Mouse (Mus musculus) cerebellum, adult 18-20 months (tissue): ENCODE measurements around the gene Gap43.

Experiments
- DNase-seq, 2 experiments: peaks; one replicate each; pipeline ENCODE4 v3.0.0; 2021

Gene Gap43

GRCm38 (mm10) chr16:42294056-42294455, 46.4 kb downstream of the Gap43 start:
- peak; percentile 40 to 46 for DNase-seq

GRCm38 (mm10) chr16:42291572-42291971, 48.9 kb downstream of the Gap43 start:
- no peak for DNase-seq

- DNase-seq = peak; percentile 50 to 59
Observed at GRCm38 (mm10) chr16:42284005-42284404, 56.4 kb downstream of the Gap43 start.

DNA sequence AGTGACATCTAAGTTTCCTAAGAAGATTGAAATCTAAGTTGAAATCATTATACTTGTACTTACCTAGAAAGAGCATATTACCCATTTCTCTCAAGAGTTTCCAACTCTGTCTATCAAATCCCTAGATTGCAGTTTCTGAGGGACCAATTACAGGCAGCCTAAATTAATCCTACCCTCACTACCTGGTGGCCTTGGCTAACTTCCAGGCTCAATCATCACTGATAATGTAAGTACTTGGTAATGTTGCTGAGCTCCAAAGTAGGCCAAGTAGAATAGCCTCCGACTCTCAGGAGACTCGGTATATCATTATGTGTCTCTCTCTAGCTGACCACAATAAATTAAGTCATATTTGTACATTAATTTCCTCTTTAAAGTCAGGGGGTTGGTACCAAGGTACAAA, 62.7 kb downstream of the Gap43 start:
- DNase-seq = peak in 1 of 2 experiments; percentile 21

- DNase-seq = no peak
Observed at GRCm38 (mm10) chr16:42277268-42277667, 63.2 kb downstream of the Gap43 start.

DNA sequence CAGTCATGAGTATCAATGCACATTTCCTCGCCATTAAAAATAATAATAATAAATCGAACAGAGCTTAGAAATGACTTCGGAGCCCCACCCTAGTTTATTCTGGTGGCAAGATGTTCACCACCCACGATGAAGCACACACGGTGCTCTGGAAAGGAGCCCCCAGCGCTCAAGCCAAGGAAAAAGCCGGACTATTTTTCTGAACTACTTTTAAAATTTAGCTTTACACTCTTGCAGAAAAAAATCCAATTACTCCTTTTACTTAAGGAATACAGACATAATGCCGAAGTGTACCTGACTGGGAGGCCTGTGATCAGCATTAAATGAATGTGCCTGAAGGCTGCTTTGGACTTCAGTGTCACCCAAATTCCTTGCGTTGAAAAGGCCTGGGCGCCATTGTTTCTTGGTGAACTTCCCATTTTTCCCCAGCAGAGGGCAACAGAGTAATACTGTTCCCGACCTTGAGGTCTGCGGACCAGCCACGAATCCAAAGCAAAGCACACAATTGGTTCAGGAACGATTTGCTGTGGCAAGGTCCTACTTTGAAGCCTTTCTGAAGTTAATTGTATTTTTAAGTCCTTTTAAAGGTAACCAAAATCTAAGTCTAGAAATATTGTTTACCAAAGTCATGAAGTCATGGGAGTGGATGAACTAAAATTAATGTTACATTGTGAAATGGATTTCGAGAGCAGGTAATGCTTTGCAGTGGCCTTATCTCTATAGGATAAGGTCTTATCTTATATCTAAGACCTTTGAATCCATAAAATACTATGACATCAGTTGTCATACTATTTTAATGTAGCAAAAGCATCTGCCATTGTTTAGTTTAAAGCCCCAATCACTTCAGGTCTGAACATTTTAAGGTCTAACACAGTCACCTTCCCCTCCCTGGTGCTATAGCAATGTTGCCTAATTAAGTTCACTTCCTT, 64.0 kb downstream of the Gap43 start:
- DNase-seq = peak; percentile 82 to 89

DNA sequence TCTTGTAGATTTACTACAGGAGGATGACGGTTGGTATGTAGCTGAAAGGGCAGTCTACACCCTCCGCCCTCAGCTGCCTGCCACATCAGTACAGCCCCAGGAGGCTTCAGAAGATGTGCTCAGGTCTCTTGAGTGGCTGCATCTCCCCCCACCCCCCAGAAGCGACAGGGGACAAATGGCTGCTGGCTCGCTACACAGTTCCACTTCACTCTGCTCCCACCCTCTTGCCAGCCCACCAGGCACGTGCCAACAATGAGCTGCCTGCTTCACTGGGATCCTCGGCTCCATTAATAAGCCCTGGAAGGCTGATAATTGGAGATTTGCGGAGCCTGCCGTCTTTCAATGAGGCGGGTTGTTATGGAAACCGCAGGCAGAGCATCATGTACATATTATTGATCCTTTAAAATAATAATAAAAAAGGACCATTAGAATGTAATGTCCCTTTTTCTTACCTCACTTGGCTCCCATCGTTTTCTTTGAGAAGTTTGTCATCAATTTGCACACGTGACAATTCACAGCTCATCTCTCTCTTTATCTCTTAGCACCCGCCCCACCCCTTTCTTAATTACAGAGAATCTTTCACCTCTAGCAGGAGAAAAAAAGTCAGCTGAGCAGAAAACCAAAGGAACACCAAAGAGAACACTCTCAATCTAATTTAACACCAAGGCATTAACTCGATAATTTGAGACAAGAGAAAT, 64.8 kb downstream of the Gap43 start:
- peak in 1 of 2 experiments; percentile 16 for DNase-seq

DNA sequence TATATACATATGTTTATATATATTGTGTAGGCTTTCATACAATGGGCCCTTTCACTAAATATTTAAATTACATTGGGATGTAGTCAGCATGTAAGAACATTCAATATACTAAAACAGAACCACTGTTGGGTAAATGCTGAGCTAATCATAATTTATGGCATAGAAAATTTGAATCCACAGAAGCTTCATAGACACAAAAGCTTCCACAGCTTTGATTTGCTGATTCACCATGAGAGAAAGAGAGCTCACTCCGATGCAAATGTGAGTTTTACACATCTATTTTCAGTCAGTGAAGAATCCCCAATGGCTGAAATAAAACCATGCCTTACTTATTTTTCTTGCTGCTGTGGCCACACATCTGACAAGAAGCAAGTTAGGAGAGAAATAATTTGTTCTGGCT, 69.2 kb downstream of the Gap43 start:
- DNase-seq = no peak

- no peak for DNase-seq
Observed at GRCm38 (mm10) chr16:42269587-42269967, 70.9 kb downstream of the Gap43 start.

DNA sequence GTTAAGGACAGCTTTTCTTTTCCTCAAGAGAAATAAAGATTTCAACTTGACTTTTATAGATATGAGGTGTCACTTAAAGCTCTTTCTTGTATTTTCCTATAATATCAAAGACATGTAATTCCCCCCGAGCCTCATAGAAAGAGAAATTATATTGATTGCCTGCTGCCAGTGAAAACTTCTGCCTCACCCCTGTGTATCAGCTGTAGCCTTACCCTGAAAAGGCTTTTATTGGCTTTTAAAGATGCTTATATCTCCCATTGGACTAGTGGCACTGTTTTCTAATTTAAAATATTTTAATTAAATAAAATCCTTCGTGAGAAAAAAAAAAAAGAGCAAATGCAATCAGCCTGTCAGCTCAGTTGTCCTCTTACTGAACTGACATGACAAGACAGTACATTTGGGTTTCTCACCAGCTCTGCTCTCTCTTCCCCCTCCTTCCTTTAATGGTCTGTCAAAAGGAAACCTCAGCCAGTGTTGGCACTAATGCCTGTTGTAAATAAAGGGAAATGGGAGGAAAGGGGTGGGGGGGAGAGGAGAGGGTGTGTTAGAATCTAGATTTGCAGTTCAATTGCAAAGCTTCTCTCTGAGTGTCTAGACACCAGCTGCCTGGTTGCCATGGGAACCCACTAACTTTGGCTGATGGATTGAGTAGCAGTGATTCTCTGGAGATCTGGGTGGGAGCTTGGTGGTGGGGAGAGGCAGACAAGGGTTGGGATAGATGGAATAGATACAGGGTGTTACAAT, 71.4 kb downstream of the Gap43 start:
- peak in 1 of 2 experiments; percentile 18 for DNase-seq

DNA sequence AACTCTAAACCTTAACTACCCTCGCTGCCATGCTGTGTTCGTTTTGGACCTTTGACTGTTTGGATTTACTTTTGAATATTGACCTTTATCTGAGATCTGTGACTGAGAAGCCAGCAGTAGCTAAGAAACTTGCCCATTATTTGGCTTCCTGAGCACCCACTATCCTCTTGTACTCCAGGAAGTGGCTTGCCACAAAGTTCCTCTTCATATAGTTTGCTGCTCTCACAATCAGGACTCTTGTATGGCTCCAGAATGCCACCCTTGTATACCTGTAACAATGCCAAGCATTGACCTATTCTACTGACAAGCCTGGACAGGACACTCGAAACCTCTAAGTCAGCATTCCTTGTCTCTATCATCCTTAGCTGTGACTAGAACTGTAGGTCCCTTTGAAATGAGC, 75.3 kb downstream of the Gap43 start:
- DNase-seq = no peak

DNA sequence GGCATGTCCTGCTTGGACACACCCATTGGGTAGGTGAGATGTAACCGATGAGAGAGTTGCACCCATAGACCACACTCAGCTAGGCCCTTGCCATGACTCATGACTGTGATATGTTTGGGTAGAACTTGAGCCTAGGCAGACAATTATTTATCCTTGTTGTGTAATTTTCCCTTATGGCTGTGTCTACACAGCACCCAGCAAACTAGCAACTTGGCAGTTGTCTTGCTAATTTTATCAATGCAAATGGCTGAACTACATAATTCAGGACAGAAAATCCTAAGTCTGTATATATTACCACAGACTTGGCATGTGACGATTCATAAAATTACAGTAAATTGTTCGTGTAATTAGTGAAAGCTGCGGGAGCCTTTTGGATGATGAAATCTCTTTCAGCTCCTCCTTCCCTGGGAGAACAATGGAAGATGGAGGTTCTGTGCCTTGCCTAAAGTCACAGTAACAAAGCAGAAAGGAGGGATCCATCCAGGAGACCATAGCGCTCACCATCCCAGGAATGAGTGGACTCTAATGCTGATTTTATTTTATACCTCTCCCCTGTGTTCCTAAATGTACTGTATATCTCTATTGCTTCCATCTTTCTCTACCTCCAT, 77.4 kb downstream of the Gap43 start:
- DNase-seq = no peak

DNA sequence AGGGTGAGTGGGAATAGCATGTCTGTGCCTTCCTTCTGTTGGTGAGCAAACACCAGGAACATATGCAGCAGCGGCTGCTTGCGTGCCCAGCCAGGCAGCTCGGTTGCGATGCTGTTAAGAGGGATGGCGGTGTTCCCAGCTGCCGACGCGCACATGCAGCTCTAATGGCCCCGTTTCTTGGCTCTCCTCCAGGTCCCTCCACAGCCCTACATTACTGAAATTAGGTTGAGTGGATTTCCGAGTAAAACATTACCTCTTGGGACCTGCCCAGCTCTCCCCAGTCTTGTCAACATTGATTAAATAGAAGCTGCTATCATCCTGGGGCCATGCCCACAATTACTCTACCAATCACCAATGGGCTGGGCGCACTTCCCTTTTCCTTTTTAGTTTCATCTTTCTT, 84.8 kb downstream of the Gap43 start:
- peak; percentile 58 to 68 for DNase-seq

DNA sequence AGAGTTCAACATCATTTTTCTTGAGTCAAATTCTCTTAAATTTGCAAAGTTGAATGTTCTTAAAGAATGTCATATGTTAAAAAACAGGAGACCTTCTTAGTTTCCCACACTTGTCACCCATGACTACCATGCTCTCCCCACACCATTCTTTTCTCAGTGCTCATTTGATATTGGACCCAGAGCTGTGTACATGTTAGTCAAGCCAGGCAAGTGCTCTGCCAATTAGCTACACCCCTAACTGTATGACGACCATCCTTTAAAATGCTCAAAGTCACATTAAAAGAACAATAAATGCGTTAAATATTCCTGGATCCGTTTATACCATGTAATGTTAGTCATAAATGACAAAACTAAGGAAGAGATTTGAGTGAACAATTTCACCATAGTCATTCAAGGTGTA, 85.2 kb downstream of the Gap43 start:
- no peak for DNase-seq

DNA sequence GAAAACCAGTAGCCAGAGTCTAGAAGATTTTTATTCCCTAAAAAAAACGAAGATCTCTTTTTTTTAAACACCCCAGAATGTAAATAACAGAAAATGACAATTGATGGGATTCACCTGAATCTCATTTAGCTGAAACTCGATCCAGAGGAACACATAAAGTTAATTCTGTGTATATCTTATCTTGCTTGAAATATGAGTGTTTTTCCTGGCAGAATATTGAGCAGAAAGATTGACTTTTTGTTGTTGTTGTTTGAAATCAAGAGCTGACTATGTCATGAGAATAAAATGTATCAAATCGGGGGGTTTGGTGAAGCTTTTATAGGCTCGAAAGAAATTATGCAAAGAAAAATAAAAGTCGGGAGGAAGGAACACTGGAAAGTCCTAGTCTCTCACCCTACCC, 88.2 kb downstream of the Gap43 start:
- DNase-seq = no peak

GRCm38 (mm10) chr16:42244121-42244520, 96.3 kb downstream of the Gap43 start:
- DNase-seq = peak in 1 of 2 experiments; percentile 16

DNA sequence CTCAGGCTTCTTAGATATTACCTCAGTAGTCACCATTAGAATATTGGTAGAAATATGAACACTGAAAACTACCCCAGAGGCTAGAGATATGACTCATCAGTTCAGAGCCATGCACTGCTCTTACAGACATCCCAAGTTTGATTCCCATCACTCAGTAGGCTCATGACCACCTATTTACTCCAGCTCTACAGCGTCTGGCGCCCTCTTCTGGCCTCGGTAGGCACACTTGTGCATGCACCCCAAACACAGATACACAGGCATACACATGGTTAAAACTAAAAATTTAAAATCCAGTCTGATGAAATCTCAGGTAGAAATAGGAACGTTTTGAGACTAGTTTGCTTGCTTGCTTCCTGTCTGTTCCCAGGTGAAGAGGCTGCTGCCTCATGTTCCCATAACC, 109.1 kb downstream of the Gap43 start:
- no peak for DNase-seq
